Mouse (Mus musculus) heart, postnatal 0 days (tissue): ENCODE data around the gene Nucks1.

Experiments
- CTCF ChIP-seq: IDR thresholded peaks from 2 replicates; pipeline ENCODE4 v1.5.1; 2016; ENCODE audit warnings: antibody characterized with exemption, control low read depth, low read depth
- EP300 ChIP-seq: IDR thresholded peaks from 2 replicates; pipeline ENCODE4 v1.6.1; 2016; ENCODE audit warnings: antibody characterized with exemption, low read depth

DNA sequence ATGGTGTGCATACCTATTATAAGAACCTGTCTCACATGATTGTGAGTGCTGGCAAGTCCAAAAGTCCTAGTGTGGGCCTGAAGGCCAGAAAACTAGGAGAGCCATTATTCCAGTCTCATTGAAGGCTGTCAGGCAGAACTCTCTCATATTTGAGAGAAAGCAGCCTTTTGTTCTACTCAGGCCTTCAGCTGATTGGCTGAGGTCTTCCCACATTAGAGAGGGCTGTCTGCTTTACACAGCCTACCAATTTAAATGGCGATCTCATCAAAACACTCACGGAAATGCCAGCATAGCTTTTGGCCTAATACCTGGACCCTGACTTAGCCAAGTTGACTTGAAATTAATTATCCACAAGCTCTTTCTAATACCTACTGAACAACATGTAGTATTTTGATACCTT, 24.2 kb upstream of the Nucks1 start:
- TF ChIP-seq EP300 (no peak), CTCF (no peak)
